Mouse (Mus musculus): ENCODE measurements around the gene Gfpt2. TPM values are rescaled to one million over a fixed set of nuclear protein-coding genes. Genes with fewer than 3 reads are reported as not detected.

Gene Gfpt2
- polyA plus RNA-seq, 1 experiment from 2014 or later: 16.7 TPM

DNA sequence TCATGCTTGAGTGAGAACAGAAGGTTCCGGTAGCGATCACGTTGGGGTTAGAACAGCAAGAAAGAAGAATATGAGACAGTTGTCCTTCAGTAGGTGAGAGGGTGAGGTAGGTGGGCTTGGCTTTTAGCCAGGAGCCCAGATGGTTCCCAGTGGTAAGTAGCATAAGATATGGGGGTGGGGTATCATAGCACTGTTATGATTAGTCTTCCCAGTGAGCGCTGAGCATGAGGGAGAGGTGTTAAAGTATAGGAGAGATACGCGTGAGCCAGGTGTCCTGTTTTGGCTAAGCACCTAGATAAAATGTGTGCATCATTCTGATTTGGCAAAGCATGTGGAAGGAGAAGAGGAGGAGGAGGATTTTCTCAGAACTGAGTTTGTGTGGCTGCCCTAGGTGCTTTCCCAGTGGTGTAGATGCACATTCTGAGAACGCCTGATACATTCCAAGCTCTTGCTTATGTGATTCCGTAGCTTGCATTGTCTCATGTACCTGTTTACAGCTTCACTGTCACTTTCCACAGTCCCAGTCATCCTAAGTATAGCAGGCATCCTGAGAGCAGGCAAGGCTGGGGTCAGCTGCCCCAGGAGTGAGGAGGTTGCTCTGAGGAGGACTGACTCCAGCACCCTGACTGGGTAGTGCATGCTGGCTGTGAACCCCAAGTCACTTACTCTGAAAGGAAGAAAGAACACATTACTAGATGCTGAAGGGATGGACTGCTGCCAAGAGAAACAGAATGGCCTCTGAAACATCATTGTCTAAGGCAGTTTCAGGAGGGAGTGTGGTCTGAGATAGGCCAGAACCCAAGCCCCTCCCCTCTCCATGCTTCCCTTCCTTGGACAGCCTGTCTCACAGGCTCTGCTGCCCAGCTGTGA, 83.2 kb downstream of the Gfpt2 start:
- no peaks in the 10 kb centered on the region for H3K4me1 ChIP-seq
- H3K27ac ChIP-seq (replicated peaks): no peak overlapping the region
- WGBS: 94% methylated on average over 8 of the region's 8 CpGs

DNA sequence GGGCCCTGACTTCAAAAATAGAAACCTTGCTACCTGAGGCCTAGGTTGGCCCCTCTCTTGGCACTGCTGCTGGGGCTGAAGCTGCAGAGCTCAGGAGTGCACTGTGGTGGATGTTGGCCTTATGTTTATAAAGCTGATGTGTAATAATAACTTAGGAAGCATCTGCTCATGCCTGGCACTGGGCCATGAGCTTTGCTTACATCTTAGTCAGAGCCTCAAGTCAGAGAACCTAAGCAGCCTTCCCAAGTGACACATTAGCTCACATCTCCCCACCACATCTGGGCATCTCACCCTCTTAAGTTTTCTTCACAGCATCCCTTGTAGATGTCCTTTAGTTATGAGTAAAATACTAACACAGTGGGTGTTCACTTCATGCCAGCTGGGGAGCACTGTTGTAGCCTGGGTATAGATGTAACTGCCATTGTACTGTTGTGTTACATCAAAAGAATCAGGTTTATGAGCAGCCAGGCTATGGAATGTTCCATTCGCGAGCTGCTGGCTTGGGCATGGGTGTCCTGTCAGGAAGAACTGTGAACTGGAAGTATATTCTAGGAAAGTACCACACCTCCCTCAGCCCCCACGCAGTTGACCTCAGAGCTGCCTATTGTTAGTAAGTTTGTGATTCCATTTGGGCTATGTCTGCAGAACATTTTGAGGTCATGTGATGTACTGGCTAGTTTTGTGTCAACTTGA, 86.1 kb downstream of the Gfpt2 start:
- no peak overlapping the region for H3K27ac ChIP-seq (replicated peaks)
- no peak for DNase-seq (ENCODE audit: low spot score)
- no peak overlapping the region for H3K4me3 ChIP-seq
- WGBS: 92% methylated on average over 3 of the region's 3 CpGs
- H3K9me3 ChIP-seq (replicated peaks): no peaks in the 10 kb centered on the region
- peaks cover 50% of the 10 kb centered on the region for H3K36me3 ChIP-seq
- no peaks in the 10 kb centered on the region for H3K4me1 ChIP-seq
- no peaks in the 10 kb centered on the region for H3K27me3 ChIP-seq (ENCODE audit: low read depth, poor library complexity, severe bottlenecking)

More for the DNA sequence above, 83.2 kb downstream of the Gfpt2 start:
- no peak for DNase-seq (ENCODE audit: low spot score)
- H3K27me3 ChIP-seq (ENCODE audit: low read depth, poor library complexity, severe bottlenecking): no peaks in the 10 kb centered on the region
- peaks cover 53% of the 10 kb centered on the region for H3K36me3 ChIP-seq
- H3K9me3 ChIP-seq (replicated peaks): no peaks in the 10 kb centered on the region
- no peak overlapping the region for H3K4me3 ChIP-seq

DNA sequence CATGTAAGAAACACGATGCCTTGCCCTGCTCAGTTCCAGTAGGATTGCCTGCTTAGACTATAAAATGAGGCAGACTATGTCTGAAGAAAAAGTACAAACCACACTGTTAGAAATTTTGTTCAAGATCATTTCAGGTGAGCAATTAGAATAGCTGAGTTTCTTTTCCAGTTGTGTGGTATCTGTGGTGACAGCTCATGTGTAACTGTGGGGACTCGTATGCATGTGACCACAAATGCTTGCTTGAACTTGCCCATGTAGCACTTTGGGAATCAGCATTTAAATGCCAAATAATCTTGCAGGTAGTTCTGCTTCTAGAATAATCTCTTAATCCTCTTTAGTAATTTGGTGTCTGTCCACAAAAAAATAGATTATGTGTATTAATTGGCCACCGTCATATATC, 89.4 kb downstream of the Gfpt2 start:
- Histone ChIP-seq H3K4me3 (no peak overlapping the region), H3K27ac (replicated peaks) (no peak overlapping the region), H3K27me3 (ENCODE audit: low read depth, poor library complexity, severe bottlenecking) (no peaks in the 10 kb centered on the region), H3K4me1 (no peaks in the 10 kb centered on the region), H3K9me3 (replicated peaks) (no peaks in the 10 kb centered on the region), H3K36me3 (peaks cover 50% of the 10 kb centered on the region)
- DNase-seq (ENCODE audit: low spot score): no peak
- 93% methylated on average over 3 of the region's 3 CpGs for WGBS

Small RNA genes within 50 kb of the gene (microRNA-seq; reads per million reads assigned to microRNA genes)
- gene Gm23813: not detected

Other genes starting within 250 kb of the Gfpt2 start
- gene Olfr1380, start 237.3 kb upstream of the Gfpt2 start, polyA plus RNA-seq (2016; fragmentation: Nextera tagmentation; extraction: Ambion mirVana): not detected in 2 replicates
- 3.8 TPM in 2 replicates for gene Flt4, start 184.9 kb upstream of the Gfpt2 start, polyA plus RNA-seq (2016; fragmentation: Nextera tagmentation; extraction: Ambion mirVana)
- gene Scgb3a1, start 130.6 kb upstream of the Gfpt2 start, polyA plus RNA-seq (2016; fragmentation: Nextera tagmentation; extraction: Ambion mirVana): not detected in 2 replicates
- 57.8 and 58.3 TPM in 2 replicates for gene Cnot6, start 81.5 kb upstream of the Gfpt2 start, polyA plus RNA-seq (2016; fragmentation: Nextera tagmentation; extraction: Ambion mirVana)
- gene Mapk9, start 52.6 kb downstream of the Gfpt2 start, polyA plus RNA-seq (2016; fragmentation: Nextera tagmentation; extraction: Ambion mirVana): 22.2 and 29.7 TPM in 2 replicates
- 0.23 and 0.29 TPM in 2 replicates for gene Rasgef1c, start 107.7 kb downstream of the Gfpt2 start, polyA plus RNA-seq (2016; fragmentation: Nextera tagmentation; extraction: Ambion mirVana)
- 60.5 and 64.4 TPM in 2 replicates for gene Rnf130, start 231.2 kb downstream of the Gfpt2 start, polyA plus RNA-seq (2016; fragmentation: Nextera tagmentation; extraction: Ambion mirVana)

Data from midbrain, embryonic 10.5 days (tissue).